Mouse (Mus musculus): Measurements from ENCODE around the gene Hs2st1. TPM values are rescaled to one million over a fixed set of nuclear protein-coding genes. Genes with fewer than 3 reads are reported as not detected.

Gene Hs2st1
- polyA plus RNA-seq, 1 experiment from 2014 or later, result 10.4 TPM

DNA sequence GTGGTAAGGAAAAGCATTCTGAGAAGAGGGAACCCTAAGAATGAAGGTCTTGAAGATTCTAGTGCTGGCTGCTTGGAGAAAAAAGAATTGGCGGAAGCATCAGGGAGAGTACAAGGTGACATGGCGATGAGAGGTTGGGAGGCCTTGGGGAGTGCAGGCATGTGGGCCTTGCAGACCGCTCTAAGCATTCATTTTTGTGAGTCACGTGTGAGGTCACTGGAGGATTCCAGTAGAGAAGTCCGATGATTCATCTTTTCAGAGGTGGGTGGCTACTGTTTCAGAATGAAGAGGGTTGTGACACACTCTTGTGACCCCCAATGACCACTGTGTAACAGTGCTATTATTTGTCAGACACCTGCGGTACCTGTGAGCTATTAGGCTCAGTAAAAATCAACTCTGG, 121.0 kb downstream of the Hs2st1 start:
- ATAC-seq (replicated peaks; ENCODE audit: low FRiP score, low read depth) (no peak), DNase-seq (ENCODE audit: low spot score) (no peak)
- H3K27me3 ChIP-seq (ENCODE audit: insufficient read depth, low read length), result no peaks in the 10 kb centered on the region
- no peak overlapping the region for H3K27ac ChIP-seq
- no peaks in the 10 kb centered on the region for H3K9me3 ChIP-seq (replicated peaks; ENCODE audit: low read length)
- 92% methylated on average over 6 of the region's 6 CpGs for WGBS
- H3K4me1 ChIP-seq (replicated peaks; ENCODE audit: insufficient read depth, low read length), result no peaks in the 10 kb centered on the region
- H3K9ac ChIP-seq (ENCODE audit: low read depth, low read length), result no peak overlapping the region
- no peak overlapping the region for H3K4me2 ChIP-seq (ENCODE audit: low read length)
- no peak overlapping the region for H3K4me3 ChIP-seq (replicated peaks; ENCODE audit: low read depth, low read length)
- H3K36me3 ChIP-seq (ENCODE audit: insufficient read depth, low read length), result no peaks in the 10 kb centered on the region
- no peak for TF ChIP-seq CTCF (IDR thresholded peaks at IDR 0.05; ENCODE audit: low read depth)

- Histone ChIP-seq H3K4me2 (ENCODE audit: low read length) (no peak overlapping the region), H3K36me3 (ENCODE audit: insufficient read depth, low read length) (no peaks in the 10 kb centered on the region), H3K27ac (no peak overlapping the region), H3K9me3 (replicated peaks; ENCODE audit: low read length) (no peaks in the 10 kb centered on the region), H3K4me1 (replicated peaks; ENCODE audit: insufficient read depth, low read length) (no peaks in the 10 kb centered on the region), H3K9ac (ENCODE audit: low read depth, low read length) (no peak overlapping the region), H3K27me3 (ENCODE audit: insufficient read depth, low read length) (no peaks in the 10 kb centered on the region), H3K4me3 (replicated peaks; ENCODE audit: low read depth, low read length) (no peak overlapping the region)
- no peak for ATAC-seq (replicated peaks; ENCODE audit: low FRiP score, low read depth)
- DNase-seq (ENCODE audit: low spot score), result no peak
- 90% methylated on average over 9 of the region's 9 CpGs for WGBS
- no peak for TF ChIP-seq CTCF (IDR thresholded peaks at IDR 0.05; ENCODE audit: low read depth)
These were observed 122.1 kb downstream of the Hs2st1 start for GRCm38 (mm10) chr3:144447917-144448316.

DNA sequence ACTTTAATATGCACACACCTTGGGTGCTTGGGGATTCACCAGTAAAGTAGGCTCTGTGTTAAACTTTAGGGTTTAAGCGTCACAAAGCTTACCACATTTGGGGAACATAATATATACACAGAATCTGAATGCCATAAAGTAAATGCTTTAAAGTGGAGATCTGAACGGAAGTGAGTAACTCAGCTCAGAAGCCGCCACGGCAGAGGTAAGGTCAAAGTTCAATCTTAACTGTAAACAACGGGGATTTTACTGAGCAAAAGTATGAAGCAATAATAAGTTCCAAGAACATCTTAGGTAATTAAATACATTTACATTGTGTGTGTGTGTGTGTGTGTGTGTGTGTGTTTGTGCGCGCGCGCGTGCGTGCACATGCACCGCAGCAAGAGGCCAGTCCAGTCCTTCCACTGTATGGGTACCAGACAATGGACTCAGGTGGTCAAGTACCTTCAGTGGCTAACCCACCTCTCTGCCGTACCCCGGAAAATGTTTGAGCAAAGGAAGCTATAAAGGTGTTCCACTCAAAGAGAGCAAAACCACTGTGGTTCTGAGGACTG, 123.8 kb downstream of the Hs2st1 start:
- Histone ChIP-seq H3K27ac (no peak overlapping the region), H3K27me3 (ENCODE audit: insufficient read depth, low read length) (no peaks in the 10 kb centered on the region), H3K4me2 (ENCODE audit: low read length) (no peak overlapping the region), H3K36me3 (ENCODE audit: insufficient read depth, low read length) (no peaks in the 10 kb centered on the region), H3K9ac (ENCODE audit: low read depth, low read length) (no peak overlapping the region), H3K4me1 (replicated peaks; ENCODE audit: insufficient read depth, low read length) (no peaks in the 10 kb centered on the region), H3K4me3 (replicated peaks; ENCODE audit: low read depth, low read length) (no peak overlapping the region), H3K9me3 (replicated peaks; ENCODE audit: low read length) (no peaks in the 10 kb centered on the region)
- 89% methylated on average over 14 of the region's 14 CpGs for WGBS
- DNase-seq (ENCODE audit: low spot score), result no peak
- no peak for ATAC-seq (replicated peaks; ENCODE audit: low FRiP score, low read depth)
- TF ChIP-seq CTCF (IDR thresholded peaks at IDR 0.05; ENCODE audit: low read depth), result no peak

- DNase-seq (ENCODE audit: low spot score) (no peak), ATAC-seq (replicated peaks; ENCODE audit: low FRiP score, low read depth) (no peak)
- H3K9me3 ChIP-seq (replicated peaks; ENCODE audit: low read length), result no peaks in the 10 kb centered on the region
- no peak overlapping the region for H3K4me2 ChIP-seq (ENCODE audit: low read length)
- no peaks in the 10 kb centered on the region for H3K4me1 ChIP-seq (replicated peaks; ENCODE audit: insufficient read depth, low read length)
- no peak overlapping the region for H3K9ac ChIP-seq (ENCODE audit: low read depth, low read length)
- H3K36me3 ChIP-seq (ENCODE audit: insufficient read depth, low read length), result 0 out of 2 replicates have a peak, but pooled peaks cover 5% of the 10 kb centered on the region
- no peak overlapping the region for H3K27ac ChIP-seq
- no peaks in the 10 kb centered on the region for H3K27me3 ChIP-seq (ENCODE audit: insufficient read depth, low read length)
- no peak for TF ChIP-seq CTCF (IDR thresholded peaks at IDR 0.05; ENCODE audit: low read depth)
- no peak overlapping the region for H3K4me3 ChIP-seq (replicated peaks; ENCODE audit: low read depth, low read length)
- 92% methylated on average over 14 of the region's 14 CpGs for WGBS
These were observed 132.0 kb downstream of the Hs2st1 start for GRCm38 (mm10) chr3:144437871-144438398.

- Histone ChIP-seq H3K4me3 (replicated peaks; ENCODE audit: low read depth, low read length) (no peak overlapping the region), H3K9ac (ENCODE audit: low read depth, low read length) (no peak overlapping the region), H3K9me3 (replicated peaks; ENCODE audit: low read length) (no peaks in the 10 kb centered on the region), H3K27me3 (ENCODE audit: insufficient read depth, low read length) (no peaks in the 10 kb centered on the region), H3K27ac (no peak overlapping the region), H3K4me2 (ENCODE audit: low read length) (no peak overlapping the region), H3K4me1 (replicated peaks; ENCODE audit: insufficient read depth, low read length) (no peaks in the 10 kb centered on the region), H3K36me3 (ENCODE audit: insufficient read depth, low read length) (0 out of 2 replicates have a peak, but pooled peaks cover 5% of the 10 kb centered on the region)
- 86% methylated on average over 3 of the region's 3 CpGs for WGBS
- DNase-seq (ENCODE audit: low spot score), result no peak
- no peak for ATAC-seq (replicated peaks; ENCODE audit: low FRiP score, low read depth)
- no peak for TF ChIP-seq CTCF (IDR thresholded peaks at IDR 0.05; ENCODE audit: low read depth)
These were observed 133.9 kb downstream of the Hs2st1 start for GRCm38 (mm10) chr3:144436076-144436475.

GRCm38 (mm10) chr3:144435281-144435680, 134.7 kb downstream of the Hs2st1 start:
- H3K9me3 ChIP-seq (replicated peaks; ENCODE audit: low read length), result no peaks in the 10 kb centered on the region
- ATAC-seq (replicated peaks; ENCODE audit: low FRiP score, low read depth) (no peak), DNase-seq (ENCODE audit: low spot score) (no peak)
- no peaks in the 10 kb centered on the region for H3K27me3 ChIP-seq (ENCODE audit: insufficient read depth, low read length)
- WGBS, result 73% methylated on average over 16 of the region's 16 CpGs
- no peak overlapping the region for H3K4me2 ChIP-seq (ENCODE audit: low read length)
- H3K36me3 ChIP-seq (ENCODE audit: insufficient read depth, low read length), result 0 out of 2 replicates have a peak, but pooled peaks cover 5% of the 10 kb centered on the region
- no peak overlapping the region for H3K27ac ChIP-seq
- no peaks in the 10 kb centered on the region for H3K4me1 ChIP-seq (replicated peaks; ENCODE audit: insufficient read depth, low read length)
- no peak for TF ChIP-seq CTCF (IDR thresholded peaks at IDR 0.05; ENCODE audit: low read depth)
- H3K9ac ChIP-seq (ENCODE audit: low read depth, low read length), result no peak overlapping the region
- H3K4me3 ChIP-seq (replicated peaks; ENCODE audit: low read depth, low read length), result no peak overlapping the region

- Histone ChIP-seq H3K9me3 (replicated peaks; ENCODE audit: low read length) (no peaks in the 10 kb centered on the region), H3K27ac (no peak overlapping the region), H3K36me3 (ENCODE audit: insufficient read depth, low read length) (0 out of 2 replicates have a peak, but pooled peaks cover 5% of the 10 kb centered on the region), H3K27me3 (ENCODE audit: insufficient read depth, low read length) (no peaks in the 10 kb centered on the region), H3K4me1 (replicated peaks; ENCODE audit: insufficient read depth, low read length) (no peaks in the 10 kb centered on the region), H3K9ac (ENCODE audit: low read depth, low read length) (no peak overlapping the region), H3K4me2 (ENCODE audit: low read length) (no peak overlapping the region), H3K4me3 (replicated peaks; ENCODE audit: low read depth, low read length) (no peak overlapping the region)
- no peak for TF ChIP-seq CTCF (IDR thresholded peaks at IDR 0.05; ENCODE audit: low read depth)
- 87% methylated on average over 17 of the region's 17 CpGs for WGBS
- DNase-seq (ENCODE audit: low spot score) (no peak), ATAC-seq (replicated peaks; ENCODE audit: low FRiP score, low read depth) (no peak)
These were observed 135.7 kb downstream of the Hs2st1 start for GRCm38 (mm10) chr3:144434276-144434675.

All from kidney, postnatal 0 days (tissue).